Mouse (Mus musculus) CD4-positive, CD25-positive, alpha-beta regulatory T cell, adult 4 months (primary cell): ENCODE results near the gene Cox16. TPM values are rescaled to one million over a fixed set of nuclear protein-coding genes. Genes with fewer than 3 reads are reported as not detected.
"Not testable (repeated sequence)": the region's sequence is repeated elsewhere in the genome, so short reads cannot be mapped to it uniquely, and the experiment has no call there.

ENCODE experiments used
- ATAC-seq: one replicate; pipeline ENCODE4 v1.8.0; 2017
- polyA plus RNA-seq, 2 experiments: library from polyadenylated mRNA; unstranded; fragments of 100-300 nt; shearing (Covaris generic); gene quantifications; one replicate each; pipeline ENCODE4 v1.2.1; 2017

Gene Cox16
- polyA plus RNA-seq = 100 to 1,000 TPM; 146 to 168 TPM

- peak; percentile 97 for ATAC-seq
These were observed at the start of gene Cox16 for GRCm38 (mm10) chr12:81484727-81485191. Gene Cox16, minus strand, starts transcription at chr12:81485127.

GRCm38 (mm10) chr12:81533029-81533419 is 48.1 kb upstream of the Cox16 start:
- ATAC-seq = peak; percentile 3

GRCm38 (mm10) chr12:81532316-81533028 is 47.5 kb upstream of the Cox16 start, which contains the start of the genes Gm20498 and Synj2bp:
Gene Gm20498, minus strand, starts transcription at chr12:81532905.
Gene Synj2bp, minus strand, starts transcription at chr12:81532911.
- peak; percentile 95 for ATAC-seq

GRCm38 (mm10) chr12:81530587-81530986 is 45.7 kb upstream of the Cox16 start:
- ATAC-seq = not testable (repeated sequence)

GRCm38 (mm10) chr12:81496906-81497305 is 12.0 kb upstream of the Cox16 start:
- not testable (repeated sequence) for ATAC-seq

- no peak for ATAC-seq
These were observed 5.6 kb upstream of the Cox16 start for GRCm38 (mm10) chr12:81490491-81490890.

- ATAC-seq = no peak
These were observed 384 bp upstream of the Cox16 start for GRCm38 (mm10) chr12:81485311-81485710.

GRCm38 (mm10) chr12:81484212-81484611 is 715 bp downstream of the Cox16 start:
- ATAC-seq = no peak

GRCm38 (mm10) chr12:81483656-81484055 is 1.3 kb downstream of the Cox16 start:
- no peak for ATAC-seq

- not testable (repeated sequence) for ATAC-seq
These were observed 25.9 kb downstream of the Cox16 start for GRCm38 (mm10) chr12:81459051-81459450.

GRCm38 (mm10) chr12:81438985-81439384 is 45.9 kb downstream of the Cox16 start:
- ATAC-seq = not testable (repeated sequence)

GRCm38 (mm10) chr12:81434778-81435177 is 50.1 kb downstream of the Cox16 start:
- ATAC-seq = not testable (repeated sequence)

GRCm38 (mm10) chr12:81421846-81422245 is 63.1 kb downstream of the Cox16 start, which contains the start of gene Adam4:
Gene Adam4, minus strand, starts transcription at chr12:81421946.
- no peak for ATAC-seq

GRCm38 (mm10) chr12:81413211-81413610 is 71.7 kb downstream of the Cox16 start:
- ATAC-seq = no peak

GRCm38 (mm10) chr12:81408966-81409365 is 76.0 kb downstream of the Cox16 start:
- no peak for ATAC-seq

- no peak for ATAC-seq
These were observed 82.7 kb downstream of the Cox16 start for GRCm38 (mm10) chr12:81402187-81402586.

GRCm38 (mm10) chr12:81379364-81379763 is 105.6 kb downstream of the Cox16 start, which contains the start of gene Gm4787:
Gene Gm4787, minus strand, starts transcription at chr12:81379464.
- not testable (repeated sequence) for ATAC-seq

GRCm38 (mm10) chr12:81333841-81334240 is 151.1 kb downstream of the Cox16 start:
- ATAC-seq = no peak

- ATAC-seq = no peak
These were observed 152.0 kb downstream of the Cox16 start, which contains the start of gene Slc8a3 for GRCm38 (mm10) chr12:81332875-81333421. Gene Slc8a3, minus strand, starts transcription at chr12:81333180.

GRCm38 (mm10) chr12:81331937-81332874 is 152.7 kb downstream of the Cox16 start:
- ATAC-seq = no peak

- no peak for ATAC-seq
These were observed 153.8 kb downstream of the Cox16 start for GRCm38 (mm10) chr12:81331046-81331638.

- ATAC-seq = no peak
These were observed 159.9 kb downstream of the Cox16 start for GRCm38 (mm10) chr12:81324991-81325390.
